Mouse (Mus musculus): Measurements from ENCODE around the gene Tpp1.

Gene Tpp1

GRCm38 (mm10) chr7:105751491-105752433 lies at the start of gene Tpp1:
Gene Tpp1 (minus strand): TSS chr7:105752235.
- DNase-seq (ENCODE audit: low spot score in 2 of 2) = peak; percentile 90 to 93

DNA sequence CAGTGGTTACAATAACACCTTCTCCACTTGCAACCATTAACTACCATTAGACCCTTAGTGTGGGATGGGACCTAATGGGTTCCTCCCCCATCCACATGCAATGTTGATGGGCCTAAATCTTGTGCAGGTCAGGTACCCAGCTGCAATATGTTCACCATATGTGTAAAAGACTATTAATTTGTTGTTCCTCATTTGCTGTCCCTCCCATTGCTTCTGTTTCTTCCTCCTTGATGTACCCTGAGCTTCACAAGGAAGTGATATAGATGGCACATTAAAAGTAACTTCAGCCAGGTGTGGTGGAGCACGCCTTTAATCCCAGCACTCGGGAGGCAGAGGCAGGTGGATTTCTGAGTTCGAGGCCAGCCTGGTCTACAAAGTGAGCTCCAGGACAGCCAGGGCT lies 44.9 kb upstream of the Tpp1 start:
- no peak for DNase-seq (ENCODE audit: low spot score in 2 of 2)

DNA sequence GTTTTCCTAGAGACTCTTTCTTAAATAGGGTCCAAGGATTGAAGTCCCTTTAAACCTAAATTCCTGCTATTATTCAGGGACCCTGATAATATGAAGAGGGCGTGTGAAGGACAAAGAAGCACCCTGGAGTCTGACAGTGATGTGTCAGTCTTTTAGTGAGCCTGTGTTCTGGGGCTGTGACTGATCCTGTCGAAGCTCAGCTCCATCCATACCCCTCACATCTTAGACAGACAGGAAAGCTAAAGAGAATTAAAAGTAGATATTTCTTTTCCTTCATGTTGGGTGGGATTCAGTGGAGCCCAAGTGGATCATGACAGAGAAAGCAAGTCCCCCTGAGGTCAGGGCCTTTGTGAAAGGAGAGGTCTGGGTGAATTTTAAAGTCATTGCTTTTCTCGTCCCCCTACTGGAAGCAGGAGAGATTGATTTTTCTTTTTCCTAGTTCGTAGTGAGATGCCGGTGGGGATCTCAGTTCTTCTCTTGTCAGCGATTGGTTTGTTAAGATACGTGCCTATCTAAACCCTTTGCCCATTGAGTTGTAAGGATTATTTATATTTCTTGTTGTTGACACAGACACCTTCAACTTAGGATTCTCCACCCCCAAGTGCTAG lies 43.8 kb upstream of the Tpp1 start:
- DNase-seq (ENCODE audit: low spot score in 2 of 2) = no peak

DNA sequence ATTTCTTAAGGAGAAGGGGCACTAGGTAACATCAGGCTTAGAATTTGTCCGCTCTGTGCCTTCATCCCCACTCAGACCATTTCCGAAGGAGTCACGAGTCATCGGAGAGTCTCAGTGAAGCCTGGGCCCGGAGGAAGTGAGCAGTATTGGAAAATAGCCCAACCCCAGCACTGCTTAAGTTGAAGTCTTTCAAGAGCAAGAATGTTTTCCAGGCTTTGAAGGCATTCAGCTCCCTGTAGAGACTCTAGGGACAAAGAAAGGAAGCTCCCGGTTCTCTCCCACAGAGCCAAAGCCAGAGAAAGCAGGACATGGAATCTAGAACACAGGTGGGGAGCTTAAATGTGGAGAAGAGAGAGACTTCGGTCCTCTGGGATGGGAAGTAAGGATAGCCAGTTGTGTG lies 41.7 kb upstream of the Tpp1 start:
- no peak for DNase-seq (ENCODE audit: low spot score in 2 of 2)

DNA sequence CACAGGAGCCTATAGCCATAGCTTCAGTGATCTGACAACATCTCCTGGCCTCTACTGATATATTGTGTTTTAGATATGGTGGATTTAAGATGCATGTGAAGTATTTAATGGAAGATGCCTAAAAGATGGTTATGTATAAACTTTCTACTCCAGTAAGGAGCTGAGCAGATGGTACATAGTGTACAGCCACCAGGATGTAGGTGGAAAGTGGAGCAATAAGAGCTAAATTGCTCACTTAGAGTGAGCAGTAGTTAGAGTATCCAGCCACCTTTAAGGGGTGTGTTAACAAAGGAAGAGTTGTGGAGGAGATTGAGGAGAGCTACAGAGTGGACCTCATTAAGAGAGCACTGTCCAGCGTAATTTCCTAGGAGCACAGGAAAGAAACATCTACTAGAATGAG lies 39.1 kb upstream of the Tpp1 start:
- DNase-seq (ENCODE audit: low spot score in 2 of 2) = no peak

GRCm38 (mm10) chr7:105787285-105788140 lies 35.5 kb upstream of the Tpp1 start, which contains the start of gene Dchs1:
Gene Dchs1 (minus strand): TSS chr7:105787654.
- no peak for DNase-seq (ENCODE audit: low spot score in 2 of 2)

DNA sequence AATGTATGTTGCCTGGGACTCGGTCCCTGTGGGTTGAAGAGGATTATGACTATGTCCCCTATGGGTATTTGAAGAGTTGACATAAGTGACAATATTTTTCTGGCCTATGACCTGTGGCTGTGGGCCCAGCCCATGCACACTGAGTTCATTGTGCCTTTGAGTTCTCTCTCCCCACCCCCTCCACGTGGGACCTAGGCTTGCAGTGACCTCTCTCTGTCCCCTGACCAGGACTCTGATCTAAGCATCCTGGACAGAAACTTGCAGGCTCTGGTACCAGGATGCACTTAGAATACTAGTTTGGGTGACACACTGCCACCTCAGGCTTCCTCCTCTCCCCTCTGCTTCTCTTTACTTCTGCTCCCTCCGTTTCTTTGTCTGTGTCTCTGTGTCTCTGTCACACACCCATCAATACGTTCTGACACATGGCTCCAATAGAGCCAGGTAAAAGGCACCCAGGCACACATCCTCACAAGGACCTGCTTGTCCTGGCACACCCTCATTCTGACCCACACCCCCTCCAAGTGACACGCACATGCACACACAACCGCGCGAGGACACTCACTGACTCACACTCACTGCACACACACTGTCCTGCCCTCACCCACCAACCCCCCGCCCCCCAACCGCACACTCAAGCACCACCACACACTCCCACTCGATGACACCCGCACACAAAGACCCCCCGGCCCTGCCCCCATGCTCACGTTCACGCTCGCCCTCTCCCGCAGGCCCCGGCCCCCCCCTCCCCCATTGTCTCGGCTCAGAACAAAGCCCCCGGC lies 34.7 kb upstream of the Tpp1 start:
- DNase-seq (ENCODE audit: low spot score in 2 of 2) = no peak

GRCm38 (mm10) chr7:105784556-105784955 lies 32.5 kb upstream of the Tpp1 start:
- DNase-seq (ENCODE audit: low spot score in 2 of 2) = no peak

- DNase-seq (ENCODE audit: low spot score in 2 of 2) = no peak
Observed at GRCm38 (mm10) chr7:105783861-105784260, 31.8 kb upstream of the Tpp1 start.

DNA sequence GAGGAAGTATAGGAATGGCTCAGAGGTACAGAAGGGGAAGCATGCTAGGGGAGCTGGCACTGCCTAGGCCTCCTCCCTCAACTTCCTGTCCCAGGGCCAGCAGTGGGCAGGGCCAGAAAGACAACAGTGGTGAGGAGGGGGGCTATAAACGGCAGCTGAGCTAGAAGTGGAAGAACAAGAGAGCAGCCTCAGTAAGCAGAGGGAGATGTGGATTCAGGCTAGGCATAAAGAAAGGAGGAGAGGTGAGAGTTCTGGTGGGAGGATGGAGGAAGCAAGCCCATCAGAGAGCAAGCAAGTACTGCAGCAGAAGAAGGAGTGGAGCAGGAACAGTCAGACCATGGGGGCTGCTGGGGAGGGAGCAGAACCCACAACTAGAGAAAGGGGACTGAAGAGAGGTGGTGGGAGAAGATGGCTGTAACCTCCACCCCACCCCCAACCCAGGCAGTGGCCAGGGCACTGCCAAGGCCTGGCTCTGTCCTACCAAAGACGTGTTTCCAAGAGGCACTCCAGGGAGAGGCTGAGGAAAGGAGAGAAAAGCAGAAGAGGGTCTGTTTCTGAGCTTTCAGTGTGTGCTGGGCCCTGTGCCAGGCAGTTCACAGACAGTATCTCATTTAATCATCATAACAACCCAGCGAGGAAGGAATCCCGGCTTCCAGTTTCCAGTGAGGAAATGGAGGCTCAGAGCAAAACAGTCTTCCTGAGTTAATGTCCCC lies 26.7 kb upstream of the Tpp1 start:
- DNase-seq (ENCODE audit: low spot score in 2 of 2) = no peak

GRCm38 (mm10) chr7:105777797-105778552 lies 25.9 kb upstream of the Tpp1 start:
- DNase-seq (ENCODE audit: low spot score in 2 of 2) = no peak

GRCm38 (mm10) chr7:105777316-105777715 lies 25.3 kb upstream of the Tpp1 start:
- DNase-seq (ENCODE audit: low spot score in 2 of 2) = no peak

DNA sequence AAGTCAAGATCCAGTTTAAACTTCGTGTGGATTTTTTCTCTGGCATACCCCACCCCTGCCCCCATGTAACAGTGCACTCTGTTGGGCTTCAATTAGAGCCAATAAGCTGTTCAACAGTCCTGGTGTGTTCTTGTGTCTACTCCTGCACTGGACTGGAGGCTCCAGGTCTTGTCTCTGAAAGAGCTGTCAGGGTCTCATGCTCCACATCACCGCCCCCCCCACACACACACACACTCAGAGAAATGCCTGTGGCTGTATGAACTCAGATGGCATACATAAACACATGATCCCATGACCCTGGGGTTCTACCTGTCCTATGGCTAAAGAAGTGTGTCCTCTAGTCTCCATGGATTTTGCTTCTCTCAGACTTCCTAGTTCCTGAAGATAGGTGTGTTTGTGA lies 24.0 kb upstream of the Tpp1 start:
- no peak for DNase-seq (ENCODE audit: low spot score in 2 of 2)

- no peak for DNase-seq (ENCODE audit: low spot score in 2 of 2)
Observed at GRCm38 (mm10) chr7:105774661-105775060, 22.6 kb upstream of the Tpp1 start.

- no peak for DNase-seq (ENCODE audit: low spot score in 2 of 2)
Observed at GRCm38 (mm10) chr7:105773041-105773440, 21.0 kb upstream of the Tpp1 start.

DNA sequence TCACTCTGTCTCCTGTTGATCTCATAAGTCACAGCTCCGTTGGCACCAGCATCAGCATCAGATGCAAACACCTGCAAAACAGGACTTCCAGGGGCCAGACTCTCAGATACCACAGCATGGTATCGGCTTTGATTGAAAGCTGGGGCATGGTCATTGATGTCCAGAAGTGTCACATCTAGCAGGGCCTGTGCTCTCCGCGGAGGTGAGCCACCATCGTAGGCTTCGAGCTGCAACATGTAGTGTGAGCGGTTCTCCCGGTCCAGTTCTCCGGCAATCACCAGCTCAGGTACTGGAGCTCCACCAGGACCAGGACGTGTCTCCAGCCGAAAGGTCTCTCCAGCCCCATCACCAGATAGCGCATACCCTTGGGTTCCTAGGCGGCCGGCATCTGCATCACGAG lies 20.3 kb upstream of the Tpp1 start:
- DNase-seq (ENCODE audit: low spot score in 2 of 2) = no peak

- DNase-seq (ENCODE audit: low spot score in 2 of 2) = no peak
Observed at GRCm38 (mm10) chr7:105769959-105770358, 17.9 kb upstream of the Tpp1 start.

DNA sequence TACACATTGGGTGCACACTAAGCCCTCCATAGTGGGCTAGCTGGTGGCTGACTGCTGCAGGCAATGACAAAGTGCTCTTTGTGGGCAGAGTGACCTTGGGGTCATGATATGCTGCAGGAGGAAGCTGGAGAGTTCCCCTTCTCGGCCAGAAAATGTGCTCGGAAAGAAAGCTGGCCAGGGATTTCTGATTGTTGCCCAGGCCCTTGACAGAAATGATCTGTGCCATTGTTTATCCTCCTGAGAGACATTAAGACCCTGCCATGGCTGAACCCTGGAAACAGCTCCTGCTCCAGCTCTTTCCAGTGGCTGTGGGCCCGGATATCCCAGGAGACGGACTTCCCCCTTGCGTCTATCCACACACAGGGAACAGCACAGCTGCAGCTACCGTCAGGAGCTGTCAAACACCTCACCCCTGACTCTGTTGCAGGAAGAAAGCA lies 15.7 kb upstream of the Tpp1 start:
- no peak for DNase-seq (ENCODE audit: low spot score in 2 of 2)

GRCm38 (mm10) chr7:105764331-105764730 lies 12.3 kb upstream of the Tpp1 start:
- DNase-seq (ENCODE audit: low spot score in 2 of 2) = no peak

All from frontal cortex, postnatal 14 days (tissue).